Mouse (Mus musculus): ENCODE measurements around the gene Srp68.
"Not testable (repeated sequence)": the region's sequence is repeated elsewhere in the genome, so short reads cannot be mapped to it uniquely, and the experiment has no call there.

The Srp68 gene

DNA sequence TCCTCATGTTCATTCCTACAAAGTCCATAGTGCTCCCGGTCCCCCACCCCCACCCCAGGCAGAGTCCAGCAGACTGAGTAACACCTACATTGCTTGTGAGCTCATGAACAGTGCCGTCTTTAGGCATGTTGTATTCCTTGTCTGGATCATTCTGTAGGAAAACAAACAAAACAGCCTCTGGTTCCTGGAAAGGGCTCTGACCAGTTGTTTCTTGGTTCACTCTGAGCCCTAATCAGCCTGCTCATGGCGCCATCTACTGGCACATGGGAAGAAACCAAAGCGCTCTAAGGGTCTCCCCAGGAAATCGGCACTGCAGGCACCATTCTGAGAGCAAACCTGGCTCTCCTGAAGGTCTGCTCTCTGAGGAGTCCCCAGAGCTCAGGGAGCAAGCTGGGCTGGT lies 20.3 kb upstream of the Srp68 start:
- H3K27me3 ChIP-seq (ENCODE audit: control insufficient read depth, insufficient read depth, low read length, poor library complexity, severe bottlenecking): no peaks in the 10 kb centered on the region
- peak; percentile 77 for DNase-seq (ENCODE audit: low read depth, low spot score)

DNA sequence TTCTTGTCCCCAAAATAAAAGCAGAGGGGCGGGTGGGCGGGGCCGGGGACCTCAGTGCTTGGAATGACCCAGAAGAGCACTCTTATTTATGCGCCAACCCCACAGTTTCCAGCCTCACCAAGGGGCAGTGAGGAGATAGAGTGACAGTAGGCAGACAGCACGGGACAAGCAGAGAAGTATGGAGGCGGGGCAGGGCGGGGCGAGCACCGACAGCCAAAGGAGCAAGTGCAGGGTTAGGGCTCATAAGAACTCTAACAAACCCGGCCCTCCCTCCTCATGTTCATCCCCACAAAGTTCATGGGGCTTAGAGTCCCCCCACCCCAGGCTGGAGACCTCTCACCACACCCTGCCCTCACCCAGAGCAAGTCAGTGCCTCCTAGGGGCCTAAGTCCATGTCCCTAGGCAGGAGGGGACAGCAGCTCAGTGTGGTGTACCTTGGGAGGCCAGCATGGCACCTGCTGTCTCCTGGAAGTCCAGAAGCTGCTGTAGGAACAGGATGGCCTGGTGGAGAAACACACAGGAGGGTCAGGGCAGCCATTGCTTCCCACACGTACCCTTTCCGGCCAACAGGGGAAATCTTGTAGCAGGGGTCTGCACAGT lies 19.6 kb upstream of the Srp68 start:
- H3K27me3 ChIP-seq (ENCODE audit: control insufficient read depth, insufficient read depth, low read length, poor library complexity, severe bottlenecking): no peaks in the 10 kb centered on the region
- no peak for DNase-seq (ENCODE audit: low read depth, low spot score)
- peaks cover 5% of the 10 kb centered on the region for H3K36me3 ChIP-seq (ENCODE audit: control insufficient read depth, insufficient read depth, low read length, poor library complexity, severe bottlenecking)

More for the DNA sequence above, 20.3 kb upstream of the Srp68 start:
- peaks cover 5% of the 10 kb centered on the region for H3K36me3 ChIP-seq (ENCODE audit: control insufficient read depth, insufficient read depth, low read length, poor library complexity, severe bottlenecking)

DNA sequence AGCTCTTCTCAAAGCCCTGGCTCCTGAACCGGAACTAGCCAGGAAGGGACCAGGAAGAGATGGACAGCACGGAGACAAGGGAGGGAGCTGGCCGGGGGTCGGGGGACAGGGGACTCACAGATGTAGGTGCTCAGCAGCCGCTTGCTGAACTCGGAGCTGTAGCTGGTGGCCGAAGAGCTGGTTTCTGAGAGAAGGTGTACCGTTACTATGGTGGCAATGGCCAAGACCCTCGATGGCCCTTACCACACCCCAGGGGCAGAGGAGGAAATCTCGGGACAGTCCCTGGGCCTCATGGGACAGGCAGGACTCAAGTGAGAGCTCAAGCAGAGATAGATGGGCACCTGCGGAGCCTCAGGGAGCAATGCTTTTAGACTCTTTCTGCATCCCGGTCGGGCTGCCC lies 18.4 kb upstream of the Srp68 start:
- Histone ChIP-seq H3K36me3 (ENCODE audit: control insufficient read depth, insufficient read depth, low read length, poor library complexity, severe bottlenecking) (peaks cover 5% of the 10 kb centered on the region), H3K27me3 (ENCODE audit: control insufficient read depth, insufficient read depth, low read length, poor library complexity, severe bottlenecking) (no peaks in the 10 kb centered on the region)
- DNase-seq (ENCODE audit: low read depth, low spot score): no peak

DNA sequence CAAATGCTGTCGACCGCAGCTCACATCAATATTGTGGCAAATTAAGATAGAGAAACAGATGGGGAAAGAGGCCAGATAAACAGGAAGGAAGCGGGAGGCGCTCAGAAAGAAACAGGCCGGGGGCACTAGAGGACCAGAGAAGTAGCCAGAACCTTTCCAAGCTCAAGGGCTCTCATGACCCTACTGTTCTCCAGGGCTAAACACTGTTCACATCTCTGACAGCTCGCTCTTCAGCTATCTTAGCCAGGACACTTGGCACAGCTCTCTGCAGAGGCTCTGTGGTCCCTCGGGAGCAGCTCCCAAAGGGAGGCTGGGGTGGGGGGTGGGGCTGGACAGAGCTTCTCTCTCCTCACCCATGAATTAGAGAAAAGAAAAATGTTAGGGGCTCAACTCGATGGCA lies 16.5 kb upstream of the Srp68 start:
- DNase-seq (ENCODE audit: low read depth, low spot score): no peak
- Histone ChIP-seq H3K27me3 (ENCODE audit: control insufficient read depth, insufficient read depth, low read length, poor library complexity, severe bottlenecking) (no peaks in the 10 kb centered on the region), H3K36me3 (ENCODE audit: control insufficient read depth, insufficient read depth, low read length, poor library complexity, severe bottlenecking) (peaks cover 5% of the 10 kb centered on the region)

DNA sequence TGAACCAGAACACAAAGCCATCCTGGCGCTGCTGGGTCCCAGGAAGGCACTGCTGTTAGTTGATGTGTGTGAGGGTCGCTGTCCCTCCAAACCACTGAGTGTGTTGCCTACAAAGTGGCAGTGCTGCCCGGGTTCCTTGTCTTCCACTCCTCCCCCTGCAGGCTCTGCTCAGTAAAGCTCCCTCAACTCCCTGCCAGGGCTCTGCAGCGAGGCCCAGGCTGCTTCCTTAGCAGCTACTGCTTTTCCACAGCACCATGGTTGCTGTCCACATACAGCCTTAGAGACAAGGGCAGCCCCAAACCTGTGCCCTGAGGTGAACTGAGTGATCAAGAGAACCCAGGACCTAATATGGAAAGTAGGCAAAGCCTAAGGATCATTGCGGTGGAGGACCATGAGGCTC lies 13.3 kb upstream of the Srp68 start:
- no peaks in the 10 kb centered on the region for H3K27me3 ChIP-seq (ENCODE audit: control insufficient read depth, insufficient read depth, low read length, poor library complexity, severe bottlenecking)
- peaks cover 5% of the 10 kb centered on the region for H3K36me3 ChIP-seq (ENCODE audit: control insufficient read depth, insufficient read depth, low read length, poor library complexity, severe bottlenecking)
- DNase-seq (ENCODE audit: low read depth, low spot score): no peak

DNA sequence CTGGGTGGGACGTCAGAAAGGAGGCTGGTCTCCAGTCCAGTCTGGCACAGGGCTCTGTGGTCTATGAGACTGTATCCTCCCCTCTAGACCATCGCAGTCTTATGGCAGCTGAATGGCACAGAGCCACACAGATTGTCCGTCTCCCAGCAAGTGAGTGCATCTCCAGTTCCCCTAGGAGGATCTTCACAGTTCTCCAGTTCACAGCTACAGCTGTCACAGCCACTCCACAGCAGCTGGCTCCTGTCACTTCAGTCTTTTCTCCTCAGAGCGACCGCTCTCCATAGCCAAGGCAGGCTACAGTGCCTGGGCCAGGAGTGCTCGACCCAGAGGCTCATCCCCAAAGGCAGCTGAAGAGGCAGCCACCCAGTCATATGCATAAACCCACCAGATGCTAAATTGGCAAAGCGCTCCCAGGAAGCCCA lies 11.8 kb upstream of the Srp68 start:
- peaks cover 3% of the 10 kb centered on the region for H3K36me3 ChIP-seq (ENCODE audit: control insufficient read depth, insufficient read depth, low read length, poor library complexity, severe bottlenecking)
- no peak for DNase-seq (ENCODE audit: low read depth, low spot score)

DNA sequence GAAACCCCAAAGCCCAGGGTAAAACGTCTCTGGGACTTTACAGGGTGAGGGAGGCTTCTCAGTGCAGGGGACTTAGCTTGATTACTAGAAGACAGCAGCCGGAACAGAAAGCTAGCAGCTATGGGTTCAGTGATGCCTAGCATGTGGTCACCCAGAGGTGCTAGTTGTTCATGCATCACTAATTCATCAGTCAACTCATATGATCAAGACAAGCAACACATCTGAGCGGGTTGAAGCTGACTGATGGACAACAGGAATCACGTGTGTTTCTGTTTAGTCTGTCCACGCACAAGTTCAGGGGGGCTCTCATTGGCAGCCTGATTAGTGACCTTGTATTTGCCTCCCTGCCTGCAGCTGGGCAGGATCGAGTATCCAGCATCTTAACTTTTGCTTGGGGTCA lies 10.0 kb upstream of the Srp68 start:
- Histone ChIP-seq H3K36me3 (ENCODE audit: control insufficient read depth, insufficient read depth, low read length, poor library complexity, severe bottlenecking) (no peaks in the 10 kb centered on the region), H3K27me3 (ENCODE audit: control insufficient read depth, insufficient read depth, low read length, poor library complexity, severe bottlenecking) (no peaks in the 10 kb centered on the region)
- DNase-seq (ENCODE audit: low read depth, low spot score): peak; percentile 71

More for the DNA sequence above, 11.8 kb upstream of the Srp68 start:
- H3K27me3 ChIP-seq (ENCODE audit: control insufficient read depth, insufficient read depth, low read length, poor library complexity, severe bottlenecking): no peaks in the 10 kb centered on the region

GRCm38 (mm10) chr11:116282912-116283521 lies 9.0 kb upstream of the Srp68 start:
- Histone ChIP-seq H3K36me3 (ENCODE audit: control insufficient read depth, insufficient read depth, low read length, poor library complexity, severe bottlenecking) (no peaks in the 10 kb centered on the region), H3K27me3 (ENCODE audit: control insufficient read depth, insufficient read depth, low read length, poor library complexity, severe bottlenecking) (no peaks in the 10 kb centered on the region)
- DNase-seq (ENCODE audit: low read depth, low spot score): peak; percentile 67

GRCm38 (mm10) chr11:116282089-116282488 lies 8.1 kb upstream of the Srp68 start:
- DNase-seq (ENCODE audit: low read depth, low spot score): peak; percentile 44
- H3K27me3 ChIP-seq (ENCODE audit: control insufficient read depth, insufficient read depth, low read length, poor library complexity, severe bottlenecking): no peaks in the 10 kb centered on the region

DNA sequence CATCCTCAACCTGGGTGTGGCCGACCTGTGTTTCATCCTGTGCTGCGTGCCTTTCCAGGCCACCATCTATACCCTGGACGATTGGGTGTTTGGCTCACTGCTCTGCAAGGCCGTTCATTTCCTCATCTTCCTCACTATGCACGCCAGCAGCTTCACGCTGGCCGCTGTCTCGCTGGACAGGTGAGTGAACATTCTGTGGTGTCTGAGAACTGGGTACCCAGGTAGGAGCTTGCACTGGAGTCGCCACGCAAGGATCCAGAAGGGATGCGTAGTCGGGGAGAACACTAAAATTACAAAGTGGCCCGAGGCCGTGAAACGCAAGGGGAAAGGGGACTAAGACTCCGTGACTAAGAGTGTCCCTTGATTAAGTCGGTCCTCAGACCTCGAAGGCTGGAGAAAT lies 7.7 kb upstream of the Srp68 start:
- Histone ChIP-seq H3K36me3 (ENCODE audit: control insufficient read depth, insufficient read depth, low read length, poor library complexity, severe bottlenecking) (no peaks in the 10 kb centered on the region), H3K27me3 (ENCODE audit: control insufficient read depth, insufficient read depth, low read length, poor library complexity, severe bottlenecking) (no peaks in the 10 kb centered on the region)
- DNase-seq (ENCODE audit: low read depth, low spot score): no peak

More at GRCm38 (mm10) chr11:116282089-116282488, 8.1 kb upstream of the Srp68 start:
- H3K36me3 ChIP-seq (ENCODE audit: control insufficient read depth, insufficient read depth, low read length, poor library complexity, severe bottlenecking): no peaks in the 10 kb centered on the region

GRCm38 (mm10) chr11:116280751-116281663 lies 7.0 kb upstream of the Srp68 start, which contains the start of gene Galr2:
Gene Galr2 (plus strand): TSS chr11:116280939.
- H3K27me3 ChIP-seq (ENCODE audit: control insufficient read depth, insufficient read depth, low read length, poor library complexity, severe bottlenecking): no peaks in the 10 kb centered on the region
- DNase-seq (ENCODE audit: low read depth, low spot score): peak; percentile 20
- H3K36me3 ChIP-seq (ENCODE audit: control insufficient read depth, insufficient read depth, low read length, poor library complexity, severe bottlenecking): no peaks in the 10 kb centered on the region

DNA sequence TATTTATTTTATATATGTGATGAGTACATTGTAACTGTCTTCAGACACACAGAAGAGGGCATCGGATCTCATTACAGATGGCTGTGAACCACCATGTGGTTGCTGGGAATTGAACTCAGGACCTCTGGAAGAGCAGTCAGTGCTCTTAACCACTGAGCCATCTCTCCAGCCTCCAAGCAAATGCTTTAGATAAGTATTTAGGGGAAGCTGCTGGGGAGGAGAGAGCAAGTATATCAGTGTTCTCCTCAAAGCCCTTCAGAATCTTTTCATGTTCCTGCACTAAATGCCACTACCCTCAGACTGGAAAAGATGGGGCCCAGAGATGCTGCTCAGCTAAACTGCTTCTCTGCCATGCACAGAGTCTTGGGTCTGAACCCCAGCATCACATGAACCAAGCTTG lies 3.2 kb upstream of the Srp68 start:
- not testable (repeated sequence) for H3K27me3 ChIP-seq (ENCODE audit: control insufficient read depth, insufficient read depth, low read length, poor library complexity, severe bottlenecking); H3K36me3 ChIP-seq (ENCODE audit: control insufficient read depth, insufficient read depth, low read length, poor library complexity, severe bottlenecking); DNase-seq (ENCODE audit: low read depth, low spot score)

- DNase-seq (ENCODE audit: low read depth, low spot score): no peak
- Histone ChIP-seq H3K36me3 (ENCODE audit: control insufficient read depth, insufficient read depth, low read length, poor library complexity, severe bottlenecking) (peaks cover 5% of the 10 kb centered on the region), H3K27me3 (ENCODE audit: control insufficient read depth, insufficient read depth, low read length, poor library complexity, severe bottlenecking) (no peaks in the 10 kb centered on the region)
Measured at GRCm38 (mm10) chr11:116273469-116274044, 460 bp downstream of the Srp68 start.

DNA sequence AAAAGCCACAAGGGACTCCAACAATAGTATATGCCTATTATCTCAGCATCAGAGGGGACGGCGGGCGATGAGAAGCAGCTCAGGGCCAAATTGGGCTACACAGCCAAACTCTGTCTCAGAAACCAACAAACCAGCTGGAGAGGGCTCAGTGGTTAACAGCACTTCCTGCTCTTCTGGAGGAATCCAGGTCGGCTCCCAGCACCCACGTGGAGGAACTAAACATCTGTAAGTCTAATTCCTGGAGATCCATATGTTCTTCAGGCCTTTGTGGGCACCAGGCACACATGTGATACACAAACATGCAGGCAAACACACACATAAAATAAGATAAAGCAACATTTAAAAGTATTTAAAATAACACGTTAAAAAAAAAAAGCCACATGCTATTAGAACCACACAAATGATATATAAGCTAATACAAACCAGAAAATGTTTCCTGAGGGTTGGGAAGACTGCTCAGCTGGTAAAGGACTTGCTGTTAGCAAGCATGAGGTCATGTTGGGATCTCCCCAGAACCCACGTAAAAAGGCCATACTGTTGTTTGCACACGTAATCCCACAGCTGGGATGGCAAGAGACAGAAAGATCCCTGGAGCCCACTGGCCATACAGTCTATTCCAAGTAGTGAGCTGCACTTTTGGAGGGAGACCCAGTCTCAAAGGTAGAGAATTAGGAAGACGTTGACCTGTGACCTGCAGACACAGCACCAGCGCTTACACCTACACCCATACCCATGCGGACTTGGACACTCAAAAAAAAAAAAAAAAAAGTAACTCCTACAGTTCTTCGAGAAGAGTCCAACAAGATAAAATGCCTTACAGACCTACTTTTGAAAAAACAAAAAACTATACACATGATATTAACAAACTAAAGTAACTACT lies 1.2 kb downstream of the Srp68 start:
- DNase-seq (ENCODE audit: low read depth, low spot score): no peak
- Histone ChIP-seq H3K27me3 (ENCODE audit: control insufficient read depth, insufficient read depth, low read length, poor library complexity, severe bottlenecking) (no peaks in the 10 kb centered on the region), H3K36me3 (ENCODE audit: control insufficient read depth, insufficient read depth, low read length, poor library complexity, severe bottlenecking) (peaks cover 5% of the 10 kb centered on the region)

Measured in splenic B cell, adult 2 months (primary cell).